Mouse (Mus musculus) G1E (cell line): ENCODE measurements at regions not wholly inside any gene's neighbourhood (a gene's known extent, or its start where the extent isn't known, plus 50 kb on each side); places are given as distances from the start of the nearest gene placed in this dataset.

Source experiments
- CTCF ChIP-seq: IDR thresholded peaks from 2 replicates; pipeline ENCODE4 v1.5.1; 2012; ENCODE audit warnings: low read depth, low read length, inconsistent platforms, mixed read lengths
- GATA2 ChIP-seq: IDR thresholded peaks from 2 replicates; pipeline ENCODE4 v1.6.1; 2012; ENCODE audit warnings: low read depth, low read length, inconsistent platforms, borderline replicate concordance
- TAL1 ChIP-seq: conservative IDR thresholded peaks from 2 replicates; pipeline ENCODE4 v1.6.1; 2012; ENCODE audit warnings: low read depth, low read length, inconsistent platforms, mixed read lengths

GRCm38 (mm10) chr10:97404076-97404787, 75.2 kb upstream of the Dcn start:
- no peak for TF ChIP-seq CTCF
- TF ChIP-seq TAL1, result no peak
- no peak for TF ChIP-seq GATA2
